Mouse (Mus musculus) heart, adult 2 months (tissue): ENCODE measurements at regions not wholly inside any gene's neighbourhood (a gene's known extent, or its start where the extent isn't known, plus 50 kb on each side); places are given as distances from the start of the nearest gene placed in this dataset.

Experiments
- DNase-seq, 2 experiments: peaks; one replicate each; pipeline ENCODE4 v3.0.0; 2021
- H3K27ac ChIP-seq: fragments of 200-600 bp; 2 replicates; pipeline ENCODE4 v1.8.1; 2022
- H3K27me3 ChIP-seq: fragments of 200-500 bp; 2 replicates; pipeline ENCODE4 v1.6.1; 2012; ENCODE audit warnings: mild to moderate bottlenecking, low read length, inconsistent platforms, mixed read lengths; ENCODE audit not compliant: control insufficient read depth, insufficient read depth
- H3K36me3 ChIP-seq: fragments of 200-500 bp; 2 replicates; pipeline ENCODE4 v1.6.1; 2012; ENCODE audit warnings: low read length, inconsistent platforms; ENCODE audit not compliant: control insufficient read depth, insufficient read depth
- H3K4me1 ChIP-seq: fragments of 200-500 bp; 2 replicates; pipeline ENCODE4 v1.6.1; 2011; ENCODE audit warnings: low read length; ENCODE audit not compliant: control insufficient read depth, insufficient read depth
- H3K4me3 ChIP-seq: fragments of 200-600 bp; 2 replicates; pipeline ENCODE4 v1.8.1; 2022
- H3K79me2 ChIP-seq: fragments of 200-500 bp; replicated peaks from 2 replicates; pipeline ENCODE4 v1.6.1; 2012; ENCODE audit warnings: mild to moderate bottlenecking, inconsistent platforms, low read length, moderate library complexity, mixed read lengths; ENCODE audit not compliant: control insufficient read depth, insufficient read depth
- H3K9ac ChIP-seq: fragments of 200-500 bp; 2 replicates; pipeline ENCODE4 v1.6.1; 2012; ENCODE audit warnings: low read depth, mild to moderate bottlenecking, control low read depth, inconsistent platforms, low read length, mixed read lengths
- CTCF ChIP-seq: fragments of 200-600 bp; IDR thresholded peaks from 2 replicates; pipeline ENCODE4 v1.8.1; 2022; ENCODE audit warnings: antibody characterized with exemption, mild to moderate bottlenecking, moderate library complexity
- EP300 ChIP-seq: fragments of 200-500 bp; IDR thresholded peaks from 2 replicates; pipeline ENCODE4 v1.6.1; 2011; ENCODE audit warnings: low read depth, low read length, control low read depth; ENCODE audit not compliant: insufficient read depth
- POLR2A ChIP-seq: fragments of 200-500 bp; IDR thresholded peaks from 2 replicates; pipeline ENCODE4 v1.6.1; 2011; ENCODE audit warnings: mild to moderate bottlenecking, low read depth, low read length, control low read depth; ENCODE audit not compliant: insufficient read depth
- WGBS: fragments of 180-500 bp; shearing (Covaris S2); methylation state at CpG from one replicate; pipeline ENCODE4 v1.1.7; 2018; 5-methylcytosine and 5-hydroxymethylcytosine counted together
- intact Hi-C: fragments of 180-260 bp; cut with DNase I; formaldehyde crosslinking; loops from one replicate; pipeline ENCODE4 v1.15.1; 2025

DNA sequence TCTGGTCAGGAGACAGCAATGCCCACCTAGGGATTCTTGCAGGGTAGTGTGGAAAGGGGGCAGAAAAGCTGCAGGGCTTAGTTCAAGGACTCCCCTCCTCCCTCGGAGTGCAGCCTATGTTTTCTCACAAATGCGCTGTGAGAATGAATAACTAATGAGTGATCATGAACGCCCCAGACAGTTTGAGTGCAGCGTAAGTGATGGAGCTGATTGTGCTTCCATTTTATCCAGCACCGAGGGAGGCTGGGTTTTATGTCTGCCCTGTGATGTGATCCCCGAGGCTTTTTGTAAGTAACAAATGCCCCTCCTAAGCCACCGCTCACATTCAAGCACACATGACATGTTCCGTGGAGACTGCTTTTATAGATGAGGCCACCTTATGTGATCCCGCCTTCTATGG lies 85.9 kb downstream of the Kbtbd8 start:
- WGBS: 84% methylated on average over 9 of the region's 9 CpGs
- no peak overlapping the region for H3K27ac ChIP-seq
- TF ChIP-seq CTCF: no peak
- TF ChIP-seq EP300: no peak
- TF ChIP-seq POLR2A: no peak
- no peak overlapping the region for H3K4me3 ChIP-seq
- DNase-seq: no peak
- H3K79me2 ChIP-seq: no peaks in the 10 kb centered on the region
- no peaks in the 10 kb centered on the region for H3K4me1 ChIP-seq
- no peaks in the 10 kb centered on the region for H3K27me3 ChIP-seq
- H3K36me3 ChIP-seq: no peaks in the 10 kb centered on the region
- intact Hi-C loops: no loop called here
- H3K9ac ChIP-seq: no peak overlapping the region

DNA sequence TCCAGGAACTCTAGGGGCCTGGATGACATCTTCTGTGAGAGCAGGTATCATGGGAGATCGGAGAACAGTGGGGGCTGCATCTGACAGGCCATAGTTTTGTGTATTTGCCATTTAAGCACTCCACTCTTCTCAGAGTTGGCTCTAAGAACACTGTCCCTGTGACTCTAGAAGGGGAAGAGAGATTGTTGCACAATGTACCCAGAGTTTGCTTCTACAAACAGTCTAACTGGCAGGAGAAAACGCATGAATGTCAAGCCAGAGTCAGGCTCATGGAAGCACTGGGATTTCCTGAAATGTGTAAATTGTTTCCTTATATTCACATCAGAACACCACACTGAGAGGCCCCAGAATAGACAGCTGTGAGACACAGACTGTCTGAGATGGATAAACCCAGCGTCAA lies 87.2 kb downstream of the Kbtbd8 start:
- WGBS: 40% methylated on average over 3 of the region's 3 CpGs
- intact Hi-C loops: no loop called here

DNA sequence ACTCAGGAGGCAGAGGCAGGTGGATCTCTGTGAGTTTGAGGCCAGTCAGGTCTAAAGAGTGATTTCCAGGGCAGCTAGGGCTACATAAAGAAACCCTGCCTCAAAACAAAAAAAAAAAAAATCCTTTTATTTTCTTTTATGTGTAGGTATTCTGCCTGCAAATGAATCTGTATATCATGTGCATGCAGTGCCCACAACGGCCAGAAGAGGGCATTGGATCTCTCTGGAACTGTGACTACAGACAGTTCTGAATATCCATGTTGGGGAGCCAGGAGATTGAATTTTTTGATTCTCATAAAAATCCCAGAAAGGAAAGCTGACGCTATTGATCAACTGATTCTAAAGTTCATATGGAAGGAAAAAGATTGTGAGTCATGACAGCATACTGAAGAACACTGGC lies 90.0 kb downstream of the Kbtbd8 start:
- intact Hi-C loops: no loop called here
- 32% methylated on average over 2 of the region's 2 CpGs for WGBS
- no peak overlapping the region for H3K27ac ChIP-seq
- H3K79me2 ChIP-seq: no peaks in the 10 kb centered on the region
- H3K27me3 ChIP-seq: no peaks in the 10 kb centered on the region
- H3K4me1 ChIP-seq: no peaks in the 10 kb centered on the region
- no peak overlapping the region for H3K4me3 ChIP-seq
- TF ChIP-seq CTCF (peak; percentile 69), EP300 (no peak)
- peak in 1 of 2 experiments; percentile 31 for DNase-seq
- H3K36me3 ChIP-seq: no peaks in the 10 kb centered on the region
- H3K9ac ChIP-seq: no peak overlapping the region

More for the DNA sequence above, 87.2 kb downstream of the Kbtbd8 start:
- Histone ChIP-seq H3K4me1 (no peaks in the 10 kb centered on the region), H3K27me3 (no peaks in the 10 kb centered on the region), H3K36me3 (no peaks in the 10 kb centered on the region), H3K79me2 (no peaks in the 10 kb centered on the region), H3K4me3 (no peak overlapping the region), H3K27ac (no peak overlapping the region), H3K9ac (no peak overlapping the region)
- TF ChIP-seq EP300 (no peak), POLR2A (no peak), CTCF (no peak)
- no peak for DNase-seq

DNA sequence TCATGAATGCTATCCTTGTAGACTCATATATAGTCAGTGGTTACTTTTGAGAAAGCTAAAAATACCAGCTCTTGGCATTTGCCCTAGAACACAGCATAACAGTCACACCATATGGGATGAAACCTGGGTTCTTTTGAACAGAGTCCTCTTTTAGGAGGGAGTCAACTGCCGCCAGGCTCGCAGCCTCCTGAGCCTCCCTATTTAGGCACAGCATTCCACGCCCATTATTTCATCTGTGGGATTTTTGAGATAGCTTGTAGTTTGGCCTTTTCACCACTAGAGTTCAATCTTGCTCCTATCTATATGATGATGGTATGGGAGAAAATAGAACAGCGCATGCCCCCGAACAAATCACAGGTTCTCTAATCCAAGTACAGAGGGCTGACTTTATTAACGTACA lies 100.4 kb downstream of the Kbtbd8 start:
- H3K79me2 ChIP-seq: no peaks in the 10 kb centered on the region
- intact Hi-C loops: no loop called here
- TF ChIP-seq POLR2A (no peak), CTCF (peak; percentile 38), EP300 (no peak)
- no peaks in the 10 kb centered on the region for H3K36me3 ChIP-seq
- H3K9ac ChIP-seq: no peak overlapping the region
- H3K4me1 ChIP-seq: no peaks in the 10 kb centered on the region
- WGBS: 27% methylated on average over 6 of the region's 6 CpGs
- no peak for DNase-seq
- no peaks in the 10 kb centered on the region for H3K27me3 ChIP-seq
- no peak overlapping the region for H3K4me3 ChIP-seq
- H3K27ac ChIP-seq: no peak overlapping the region

DNA sequence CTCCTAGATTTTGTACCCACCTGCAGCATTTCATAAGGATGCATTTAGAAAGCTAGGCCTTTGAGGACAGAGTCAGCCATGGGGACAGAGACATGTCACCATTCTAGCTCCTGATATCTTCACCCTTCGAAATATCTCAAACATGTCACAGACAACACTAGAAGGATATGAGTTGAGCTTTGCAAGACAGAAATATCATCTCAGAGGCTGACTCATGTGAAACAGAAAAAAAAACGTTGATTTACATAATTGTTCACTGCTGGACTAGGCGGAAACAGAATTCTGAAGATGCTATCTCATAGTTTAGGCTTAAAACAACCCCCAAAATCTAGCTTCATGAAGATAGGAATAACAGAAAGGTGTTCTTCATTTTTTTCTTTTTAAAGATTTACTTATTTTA lies 101.8 kb downstream of the Kbtbd8 start:
- no peaks in the 10 kb centered on the region for H3K27me3 ChIP-seq
- no peak overlapping the region for H3K4me3 ChIP-seq
- no peak for TF ChIP-seq CTCF
- TF ChIP-seq EP300: no peak
- no peak for TF ChIP-seq POLR2A
- 47% methylated on average over 3 of the region's 3 CpGs for WGBS
- no peak overlapping the region for H3K27ac ChIP-seq
- no peak for DNase-seq
- intact Hi-C loops: no loop called here
- no peaks in the 10 kb centered on the region for H3K4me1 ChIP-seq
- H3K9ac ChIP-seq: no peak overlapping the region
- H3K79me2 ChIP-seq: no peaks in the 10 kb centered on the region
- no peaks in the 10 kb centered on the region for H3K36me3 ChIP-seq

DNA sequence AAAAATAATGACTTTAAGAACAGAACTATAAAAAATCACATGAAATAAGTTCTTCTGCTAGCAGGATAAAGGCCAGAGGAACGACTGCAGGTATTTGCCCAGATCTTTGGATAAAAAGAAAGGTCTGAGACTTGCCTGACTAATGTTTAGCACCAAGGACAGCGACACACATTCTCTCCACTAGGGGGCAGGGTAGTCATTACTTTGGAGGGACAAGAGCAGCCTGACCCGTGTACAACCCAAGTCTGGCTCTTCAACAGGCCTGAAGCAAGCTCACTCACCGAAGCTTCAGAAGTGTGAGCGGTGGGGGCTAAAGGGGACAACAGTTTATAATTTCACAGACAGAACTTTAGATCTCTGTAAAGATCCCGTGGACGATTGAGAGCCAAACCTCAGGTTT lies 98.4 kb upstream of the Gm10234 start:
- 20% methylated on average over 7 of the region's 7 CpGs for WGBS
- H3K36me3 ChIP-seq: no peaks in the 10 kb centered on the region
- peak; percentile 52 to 78 for DNase-seq
- no peaks in the 10 kb centered on the region for H3K4me1 ChIP-seq
- no peak overlapping the region for H3K4me3 ChIP-seq
- TF ChIP-seq POLR2A (no peak), CTCF (peak; percentile 92), EP300 (no peak)
- H3K27ac ChIP-seq: no peak overlapping the region
- no peak overlapping the region for H3K9ac ChIP-seq
- H3K79me2 ChIP-seq: no peaks in the 10 kb centered on the region
- intact Hi-C loops: loop anchor here (5.0 kb wide), 3 partner anchors 79 to 1784 kb away; no protein-coding TSS in a partner anchor
- H3K27me3 ChIP-seq: no peaks in the 10 kb centered on the region
